Mouse (Mus musculus) forebrain, embryonic 13.5 days (tissue): ENCODE data around the gene Upp2. TPM values are rescaled to one million over a fixed set of nuclear protein-coding genes. Genes with fewer than 3 reads are reported as not detected.

Experiments used
- ATAC-seq: fragments of 200-750 bp; cut with Nextera tagmentation; 2 replicates; pipeline ENCODE4 v1.8.0; 2017
- H3K27ac ChIP-seq: fragments of 300-500 bp; sonication (generic); 2 replicates; pipeline ENCODE4 v1.5.1; 2015; ENCODE audit warnings: inconsistent platforms, mild to moderate bottlenecking, moderate library complexity
- H3K27me3 ChIP-seq: fragments of 300-500 bp; sonication (generic); 2 replicates; pipeline ENCODE4 v1.6.1; 2015; ENCODE audit warnings: mild to moderate bottlenecking, inconsistent platforms
- H3K36me3 ChIP-seq: fragments of 300-500 bp; sonication (generic); 2 replicates; pipeline ENCODE4 v1.6.1; 2015; ENCODE audit warnings: mild to moderate bottlenecking, inconsistent platforms; ENCODE audit not compliant: poor library complexity, severe bottlenecking
- H3K4me1 ChIP-seq: fragments of 300-500 bp; sonication (generic); 2 replicates; pipeline ENCODE4 v1.6.1; 2015; ENCODE audit warnings: inconsistent platforms
- H3K4me2 ChIP-seq: fragments of 300-500 bp; sonication (generic); 2 replicates; pipeline ENCODE4 v1.6.1; 2015; ENCODE audit warnings: inconsistent platforms, mild to moderate bottlenecking, moderate library complexity
- H3K4me3 ChIP-seq: fragments of 300-500 bp; sonication (generic); 2 replicates; pipeline ENCODE4 v1.5.1; 2015; ENCODE audit warnings: mild to moderate bottlenecking, inconsistent platforms
- H3K9ac ChIP-seq: fragments of 300-500 bp; sonication (generic); 2 replicates; pipeline ENCODE4 v1.6.1; 2015; ENCODE audit warnings: mild to moderate bottlenecking, inconsistent platforms
- H3K9me3 ChIP-seq: fragments of 300-500 bp; sonication (generic); replicated peaks from 2 replicates; pipeline ENCODE4 v1.6.1; 2016; ENCODE audit warnings: inconsistent platforms
- WGBS: fragments of 180-500 bp; shearing (Covaris S2); methylation state at CpG from one replicate; pipeline ENCODE4 v1.1.7; 2015; 5-methylcytosine and 5-hydroxymethylcytosine counted together
- polyA plus RNA-seq: library from polyadenylated mRNA; unstranded; fragments of >200 nt; fragmentation: Nextera tagmentation; extraction: Ambion mirVana; gene quantifications from 2 replicates; pipeline ENCODE4 v1.2.1, GENCODE M21; 2015

Gene Upp2
- polyA plus RNA-seq, result 9.0 and 9.3 TPM in 2 replicates

DNA sequence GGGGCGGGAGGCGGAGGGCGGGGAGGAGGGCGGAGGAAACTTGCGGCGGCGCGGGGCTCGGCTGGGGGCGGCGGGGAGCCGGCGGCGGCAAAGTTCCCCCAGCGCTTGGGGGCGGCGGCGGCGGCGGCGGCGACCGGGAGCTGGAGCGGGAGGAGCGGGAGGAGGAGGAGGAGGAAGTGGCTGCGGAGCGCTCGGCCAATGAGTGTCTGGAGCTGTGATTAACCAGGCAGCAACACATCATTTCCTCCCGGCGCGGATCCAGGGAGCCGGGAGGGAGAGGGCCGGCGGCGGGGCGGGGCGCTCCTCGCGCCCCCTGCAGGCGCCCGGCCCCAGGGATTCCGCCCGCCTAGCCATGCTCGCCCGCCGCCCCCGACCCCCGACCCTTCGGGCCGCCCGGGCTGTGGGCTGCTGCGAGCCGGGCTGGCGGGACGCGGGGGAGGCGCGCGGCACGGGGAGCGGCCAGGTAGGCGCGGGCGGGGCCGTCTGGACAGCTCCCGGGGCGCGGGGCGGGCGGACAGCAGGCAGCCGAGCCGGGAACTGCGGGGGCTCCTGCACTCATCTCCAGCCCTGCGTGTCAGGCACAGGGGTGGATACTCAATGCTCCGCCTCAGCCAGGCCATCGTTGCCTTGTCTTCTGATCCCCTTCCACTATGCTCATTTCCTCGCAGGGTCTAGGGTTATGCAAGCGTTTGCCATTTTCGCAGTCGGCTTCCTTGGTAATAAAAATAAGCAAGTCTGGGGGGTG lies at the start of gene Upp2, which contains the start of gene Acvr1:
Gene Upp2, plus strand, starts transcription at position 233 of the 745 bp plus-strand sequence.
Gene Acvr1, minus strand, starts transcription at position 92 of the 745 bp plus-strand sequence.
- WGBS, result under 1% methylated on average over 57 of the region's 80 CpGs
- H3K27me3 ChIP-seq, result no peaks in the 10 kb centered on the region
- H3K4me2 ChIP-seq, result peak within 1 kb of the TSS; percentile 74
- peak within 1 kb of the TSS; percentile 89 for H3K4me3 ChIP-seq
- no peaks in the 10 kb centered on the region for H3K9me3 ChIP-seq
- peak; percentile 94 for ATAC-seq
- peak within 1 kb of the TSS; percentile 95 for H3K9ac ChIP-seq
- no peaks in the 10 kb centered on the region for H3K36me3 ChIP-seq
- peak within 1 kb of the TSS; percentile 97 for H3K27ac ChIP-seq
- H3K4me1 ChIP-seq, result peaks cover 41% of the 10 kb centered on the region

DNA sequence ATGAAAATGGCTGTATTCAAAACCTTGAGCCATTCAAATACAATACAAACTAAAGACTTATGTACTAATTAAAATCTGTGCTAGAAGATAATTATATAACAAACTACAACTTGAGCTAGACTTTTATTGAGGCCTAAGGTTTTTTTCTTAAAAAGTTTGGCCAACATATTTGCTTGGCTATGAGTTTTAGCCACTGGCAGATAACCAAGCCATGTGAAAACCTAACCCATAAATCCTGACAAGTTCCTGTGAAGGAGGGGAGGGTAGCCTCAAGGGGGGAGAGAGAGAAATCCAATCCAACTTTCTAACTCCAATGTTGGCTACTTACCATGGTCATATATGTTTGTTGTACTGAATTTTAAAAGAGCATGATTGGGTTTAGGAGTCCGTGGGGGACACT lies 48.6 kb upstream of the Upp2 start:
- Histone ChIP-seq H3K9ac (no peak overlapping the region), H3K4me3 (no peak overlapping the region), H3K9me3 (no peaks in the 10 kb centered on the region), H3K4me1 (peaks cover 17% of the 10 kb centered on the region), H3K27me3 (no peaks in the 10 kb centered on the region), H3K36me3 (peaks cover 4% of the 10 kb centered on the region; the same call in 1 of the 2 replicates), H3K4me2 (no peak overlapping the region), H3K27ac (no peak overlapping the region)
- no peak for ATAC-seq
- WGBS, result 84% methylated on average over 1 of the region's 1 CpGs

DNA sequence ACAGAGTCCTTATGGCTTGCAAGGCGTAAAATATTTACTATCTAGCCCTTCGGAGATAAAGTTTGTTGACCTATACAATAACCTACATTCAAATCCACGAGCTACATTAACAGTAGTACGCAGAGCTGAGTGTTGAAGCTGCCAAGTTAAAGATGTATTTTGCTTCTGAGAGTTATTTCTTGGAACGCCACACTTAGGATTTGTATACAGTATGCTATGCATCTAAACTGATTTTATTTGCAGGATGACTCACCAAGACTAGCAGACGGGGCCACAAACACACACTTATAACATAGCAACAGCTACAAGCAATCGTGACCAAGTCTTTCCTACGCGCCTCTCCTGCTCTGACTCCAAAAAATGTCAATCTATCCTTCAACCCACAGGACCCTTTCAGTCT lies 46.4 kb upstream of the Upp2 start:
- Histone ChIP-seq H3K4me2 (no peak overlapping the region), H3K4me1 (peaks cover 28% of the 10 kb centered on the region), H3K4me3 (no peak overlapping the region), H3K9me3 (no peaks in the 10 kb centered on the region), H3K27me3 (no peaks in the 10 kb centered on the region), H3K9ac (no peak overlapping the region), H3K27ac (no peak overlapping the region), H3K36me3 (no peaks in the 10 kb centered on the region)
- 89% methylated on average over 9 of the region's 9 CpGs for WGBS
- no peak for ATAC-seq

DNA sequence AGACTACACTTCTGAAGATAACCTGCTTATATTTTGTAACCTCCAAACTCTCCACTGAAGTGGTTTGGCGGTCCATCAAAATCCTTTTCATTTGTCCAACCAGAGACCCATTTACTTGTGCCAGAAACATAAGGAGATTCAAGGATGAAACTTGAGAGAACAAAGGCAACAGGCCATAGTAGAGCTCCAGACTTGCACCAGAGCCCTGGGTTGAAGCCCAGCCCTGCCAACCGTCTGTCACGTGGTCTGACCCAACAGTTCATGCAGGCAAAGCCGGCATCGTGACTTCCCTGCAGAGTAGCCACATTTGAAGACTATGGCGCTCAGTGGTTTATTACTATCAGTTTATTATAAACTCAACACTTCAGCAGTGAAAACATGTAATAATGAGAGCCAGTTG lies 45.5 kb upstream of the Upp2 start:
- H3K9ac ChIP-seq, result no peak overlapping the region
- no peak for ATAC-seq
- H3K36me3 ChIP-seq, result no peaks in the 10 kb centered on the region
- H3K4me3 ChIP-seq, result no peak overlapping the region
- no peak overlapping the region for H3K4me2 ChIP-seq
- H3K27me3 ChIP-seq, result no peaks in the 10 kb centered on the region
- no peak overlapping the region for H3K27ac ChIP-seq
- H3K4me1 ChIP-seq, result peaks cover 23% of the 10 kb centered on the region
- 90% methylated on average over 6 of the region's 6 CpGs for WGBS
- H3K9me3 ChIP-seq, result no peaks in the 10 kb centered on the region

DNA sequence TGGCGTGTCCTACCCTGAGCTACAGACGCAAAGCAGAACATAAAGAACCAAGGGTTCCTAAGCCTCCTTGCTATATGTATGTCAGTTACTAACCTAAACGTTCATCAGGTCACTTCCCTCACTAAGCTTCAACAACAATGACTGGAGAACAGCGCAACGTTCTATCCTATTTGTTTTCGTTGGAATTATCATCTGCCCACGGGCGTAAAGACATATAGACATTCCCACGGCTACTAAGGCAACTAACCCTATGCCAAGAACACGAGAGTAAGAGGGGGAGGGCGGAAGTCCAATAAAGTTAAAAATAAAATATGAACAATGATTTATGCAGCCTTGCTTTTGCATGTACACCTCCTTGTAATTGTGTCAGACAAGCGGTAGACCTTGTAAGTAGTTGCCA lies 44.0 kb upstream of the Upp2 start:
- WGBS, result 85% methylated on average over 12 of the region's 12 CpGs
- no peak overlapping the region for H3K27ac ChIP-seq

DNA sequence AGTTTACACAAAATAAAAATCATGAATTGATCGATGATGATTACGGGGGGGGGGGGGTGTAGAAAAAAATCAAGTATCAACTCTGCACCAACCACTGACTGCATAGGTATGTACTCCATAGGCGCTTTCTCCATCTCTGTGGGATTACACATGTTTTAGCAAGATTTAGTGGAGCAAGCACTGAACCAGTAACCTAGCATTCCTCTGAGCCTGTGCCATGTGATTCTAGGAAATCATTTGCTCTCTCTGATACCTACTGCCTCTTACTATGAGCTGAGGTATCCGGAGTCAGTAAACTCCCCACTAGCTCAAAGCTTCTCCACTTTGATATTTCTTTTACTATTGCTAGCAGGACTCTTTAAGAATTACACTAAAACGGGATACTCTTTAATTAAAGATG lies 43.2 kb upstream of the Upp2 start:
- H3K9ac ChIP-seq, result no peak overlapping the region
- no peaks in the 10 kb centered on the region for H3K9me3 ChIP-seq
- no peak overlapping the region for H3K27ac ChIP-seq
- WGBS, result 83% methylated on average over 5 of the region's 5 CpGs
- peaks cover 23% of the 10 kb centered on the region for H3K4me1 ChIP-seq
- no peak overlapping the region for H3K4me3 ChIP-seq
- H3K27me3 ChIP-seq, result no peaks in the 10 kb centered on the region
- no peaks in the 10 kb centered on the region for H3K36me3 ChIP-seq
- H3K4me2 ChIP-seq, result no peak overlapping the region
- ATAC-seq, result no peak

More for the DNA sequence above, 44.0 kb upstream of the Upp2 start:
- Histone ChIP-seq H3K4me2 (no peak overlapping the region), H3K9me3 (no peaks in the 10 kb centered on the region), H3K9ac (no peak overlapping the region), H3K36me3 (no peaks in the 10 kb centered on the region), H3K4me1 (peaks cover 23% of the 10 kb centered on the region), H3K27me3 (no peaks in the 10 kb centered on the region), H3K4me3 (no peak overlapping the region)
- no peak for ATAC-seq

DNA sequence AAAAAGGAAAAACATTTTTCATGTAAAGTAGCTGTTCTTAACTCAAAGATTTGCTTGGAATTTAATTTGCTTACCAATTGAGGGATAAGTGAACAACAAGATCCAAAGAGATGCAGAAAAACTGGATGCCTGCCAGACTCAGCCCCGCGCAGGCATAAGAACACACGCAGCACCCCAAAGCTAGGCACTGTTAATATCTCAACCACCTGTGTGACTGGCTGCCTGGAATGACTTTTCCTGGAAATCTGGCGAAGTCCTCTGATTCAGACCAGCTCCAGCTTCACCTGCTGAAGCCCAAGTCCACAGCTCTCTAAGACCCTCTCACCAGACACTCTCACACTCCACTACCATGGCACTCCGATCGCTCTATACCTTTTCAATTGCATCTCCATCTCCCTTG lies 42.7 kb upstream of the Upp2 start:
- H3K9me3 ChIP-seq, result no peaks in the 10 kb centered on the region
- H3K4me3 ChIP-seq, result no peak overlapping the region
- H3K36me3 ChIP-seq, result no peaks in the 10 kb centered on the region
- ATAC-seq, result no peak
- no peak overlapping the region for H3K9ac ChIP-seq
- H3K27ac ChIP-seq, result no peak overlapping the region
- WGBS, result 71% methylated on average over 6 of the region's 6 CpGs
- H3K4me1 ChIP-seq, result peaks cover 26% of the 10 kb centered on the region
- H3K4me2 ChIP-seq, result no peak overlapping the region
- H3K27me3 ChIP-seq, result no peaks in the 10 kb centered on the region

DNA sequence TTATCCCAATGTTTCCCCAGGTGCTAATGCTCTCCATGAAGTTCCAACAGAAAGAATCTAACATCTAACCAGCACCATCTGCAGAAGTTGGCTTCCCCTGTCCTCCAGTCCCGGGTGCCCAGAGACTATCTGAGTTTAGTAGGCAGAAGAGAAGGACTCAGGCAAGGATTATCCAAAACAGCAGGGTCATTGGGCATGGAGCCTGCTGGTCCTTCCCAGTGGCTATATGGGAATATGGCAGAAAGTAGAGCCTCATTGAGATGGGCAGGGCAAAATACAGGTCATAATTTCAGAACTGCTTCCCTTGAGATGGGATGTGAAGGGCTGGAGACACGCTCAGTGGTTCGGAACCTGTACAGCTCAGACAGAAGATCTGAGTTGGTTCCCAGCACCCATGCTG lies 39.3 kb upstream of the Upp2 start:
- Histone ChIP-seq H3K9me3 (no peaks in the 10 kb centered on the region), H3K4me1 (peaks cover 48% of the 10 kb centered on the region), H3K9ac (no peak overlapping the region), H3K27ac (no peak overlapping the region), H3K4me2 (no peak overlapping the region), H3K27me3 (no peaks in the 10 kb centered on the region), H3K4me3 (no peak overlapping the region), H3K36me3 (no peaks in the 10 kb centered on the region)
- 73% methylated on average over 3 of the region's 3 CpGs for WGBS
- no peak for ATAC-seq

DNA sequence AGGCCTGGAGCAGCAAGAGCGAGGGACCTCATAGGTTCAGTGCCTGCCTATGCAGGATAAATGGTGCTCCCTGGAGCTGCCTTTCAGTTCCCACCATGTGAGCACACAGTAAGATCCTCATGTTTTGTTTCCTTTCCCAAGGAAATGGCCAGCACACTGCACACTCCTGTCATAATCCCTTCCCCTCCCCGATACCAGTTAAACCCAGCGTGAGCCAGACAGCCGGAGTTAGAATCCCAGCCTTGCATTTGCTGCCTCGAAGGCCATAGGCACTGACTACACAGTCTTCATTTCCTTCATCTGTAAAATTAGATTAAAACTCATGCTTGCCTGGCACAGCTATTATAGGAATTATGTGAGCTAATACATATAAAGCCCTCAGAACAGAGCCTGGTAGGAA lies 37.7 kb upstream of the Upp2 start:
- Histone ChIP-seq H3K9ac (no peak overlapping the region), H3K4me3 (no peak overlapping the region), H3K36me3 (no peaks in the 10 kb centered on the region), H3K4me1 (peaks cover 62% of the 10 kb centered on the region), H3K9me3 (no peaks in the 10 kb centered on the region), H3K27me3 (no peaks in the 10 kb centered on the region), H3K4me2 (no peak overlapping the region), H3K27ac (peak overlapping the region; percentile 40; the same call in 1 of the 2 replicates)
- 64% methylated on average over 5 of the region's 5 CpGs for WGBS
- ATAC-seq, result no peak

DNA sequence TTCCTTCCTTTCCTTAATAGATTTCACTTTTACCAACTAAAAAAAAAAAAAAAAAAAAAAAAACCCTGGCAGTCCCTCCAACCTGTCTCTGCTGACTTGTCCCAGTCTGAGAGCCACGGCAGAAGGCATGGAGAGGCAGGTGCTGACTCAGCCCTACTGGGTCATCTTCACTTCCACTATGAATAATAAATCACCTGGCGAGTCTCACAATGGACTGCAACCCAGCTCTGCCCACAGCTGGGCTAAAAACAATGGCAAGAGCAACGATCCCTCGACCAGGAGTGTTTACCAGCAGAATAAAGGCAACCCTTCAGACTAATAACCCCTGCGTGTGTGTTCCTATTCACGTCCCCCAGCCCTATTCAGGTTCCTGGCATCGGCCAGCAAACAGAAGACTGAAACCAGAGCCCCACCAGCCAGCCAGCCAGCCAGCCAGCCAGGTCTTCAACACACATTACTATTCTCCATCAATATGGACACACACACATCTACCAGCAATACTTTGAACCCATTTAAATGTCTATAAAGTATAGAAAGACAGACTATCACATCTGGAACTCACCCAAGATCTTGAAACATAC lies 37.1 kb upstream of the Upp2 start:
- H3K4me3 ChIP-seq, result no peak overlapping the region
- no peaks in the 10 kb centered on the region for H3K9me3 ChIP-seq
- no peak for ATAC-seq
- H3K9ac ChIP-seq, result no peak overlapping the region
- 10% methylated on average over 7 of the region's 7 CpGs for WGBS
- H3K4me1 ChIP-seq, result peaks cover 64% of the 10 kb centered on the region
- H3K4me2 ChIP-seq, result no peak overlapping the region
- peak overlapping the region; percentile 51 for H3K27ac ChIP-seq
- no peaks in the 10 kb centered on the region for H3K36me3 ChIP-seq
- no peaks in the 10 kb centered on the region for H3K27me3 ChIP-seq

DNA sequence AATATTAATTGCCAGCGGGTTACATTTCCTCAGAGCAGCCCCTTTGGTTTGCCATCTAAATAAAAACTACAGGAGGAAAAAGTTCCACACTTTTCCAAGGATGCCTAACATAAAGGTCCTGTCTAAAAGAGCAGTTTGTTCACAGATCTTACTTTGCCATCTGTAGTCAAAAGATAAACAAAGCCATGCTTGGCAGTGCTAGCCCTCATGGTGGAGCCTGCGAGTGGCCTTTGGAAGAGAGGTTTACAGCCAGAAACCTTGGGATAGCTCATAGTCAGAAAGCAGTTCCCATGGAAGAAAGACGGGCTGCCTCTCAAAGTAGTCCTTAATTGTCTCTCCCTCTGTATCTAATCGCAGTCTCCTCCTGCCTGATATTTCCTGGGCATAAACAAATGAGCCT lies 36.6 kb upstream of the Upp2 start:
- Histone ChIP-seq H3K4me1 (peaks cover 63% of the 10 kb centered on the region), H3K9ac (no peak overlapping the region), H3K4me2 (no peak overlapping the region), H3K36me3 (no peaks in the 10 kb centered on the region), H3K4me3 (no peak overlapping the region), H3K27me3 (no peaks in the 10 kb centered on the region), H3K9me3 (no peaks in the 10 kb centered on the region), H3K27ac (no peak overlapping the region)
- no peak for ATAC-seq
- WGBS, result 60% methylated on average over 4 of the region's 4 CpGs

DNA sequence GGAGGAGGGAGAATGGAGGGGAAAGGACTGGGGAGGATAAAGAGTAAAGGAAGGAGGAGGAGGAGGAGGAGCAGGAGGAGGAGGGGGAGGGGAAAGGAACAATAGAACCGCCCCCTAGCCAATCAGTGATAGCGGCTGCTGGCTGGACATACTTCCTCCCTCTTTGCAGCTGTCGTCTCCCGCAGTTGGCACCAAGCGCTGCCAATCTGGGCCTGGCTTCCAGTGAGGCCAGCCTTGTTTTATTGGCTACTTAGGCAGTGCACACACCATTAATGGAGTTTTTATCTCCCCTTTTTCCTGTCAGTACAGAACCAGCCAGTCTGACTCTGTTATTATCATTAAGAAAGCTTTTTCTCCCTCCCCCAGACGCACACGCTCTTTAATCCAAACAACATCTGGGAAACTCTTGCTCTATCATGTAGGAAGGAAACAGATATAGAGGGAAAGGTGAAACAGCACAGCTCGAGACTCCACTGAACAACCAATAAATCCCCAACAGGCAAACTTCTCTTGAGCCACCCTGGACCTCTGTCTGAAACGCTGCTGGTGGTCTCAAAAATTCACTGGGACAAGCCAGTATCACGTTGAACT lies 34.7 kb upstream of the Upp2 start:
- Histone ChIP-seq H3K9me3 (no peaks in the 10 kb centered on the region), H3K4me2 (peak overlapping the region; percentile 36), H3K4me1 (peaks cover 63% of the 10 kb centered on the region), H3K36me3 (no peaks in the 10 kb centered on the region), H3K4me3 (0 out of 2 replicates have a peak overlapping the region, but pooled peaks have one; percentile 9), H3K27me3 (no peaks in the 10 kb centered on the region), H3K9ac (no peak overlapping the region), H3K27ac (peak overlapping the region; percentile 77)
- peak; percentile 94 for ATAC-seq
- WGBS, result 10% methylated on average over 10 of the region's 10 CpGs
